Mouse (Mus musculus): ENCODE results near the gene Slc22a17.

GRCm38 (mm10) chr14:54892200-54892599, 20.7 kb downstream of the Slc22a17 start, which contains the start of gene Pabpn1:
- TF ChIP-seq CTCF (IDR thresholded peaks at IDR 0.05; ENCODE audit: insufficient read depth, low read depth, low read length) (no peak), POLR2A (IDR thresholded peaks at IDR 0.05; ENCODE audit: insufficient read depth, low read depth, low read length) (no peak)
